Mouse (Mus musculus) forelimb bud, embryonic 11.5 days (tissue): ENCODE measurements around the gene Rimklb.

Source experiments
- DNase-seq: peaks from one replicate; pipeline ENCODE4 v3.0.0-alpha.2; 2012; ENCODE audit warnings: low read depth, low spot score

The Rimklb gene

DNA sequence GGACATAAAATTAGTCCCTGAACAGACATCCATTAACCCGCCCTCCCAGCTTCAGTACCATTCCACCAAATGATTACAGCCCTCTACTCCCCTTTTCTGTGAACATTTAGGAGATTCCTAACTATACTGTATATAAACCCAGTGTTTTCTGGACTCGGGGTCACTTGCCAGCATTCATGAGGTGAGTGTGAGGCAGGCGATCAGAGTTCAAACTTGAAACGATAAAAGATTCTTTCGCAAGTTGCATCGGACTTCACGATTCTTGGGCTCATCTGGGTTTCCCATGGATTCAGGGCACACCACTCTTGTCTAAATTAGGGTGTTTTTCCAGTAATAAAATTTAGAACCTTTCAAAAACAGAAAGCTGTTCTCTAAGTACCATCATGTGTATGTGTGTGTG is 71.1 kb downstream of the Rimklb start:
- DNase-seq: no peak

GRCm38 (mm10) chr6:122417015-122417414 is 81.5 kb downstream of the Rimklb start:
- DNase-seq: no peak

GRCm38 (mm10) chr6:122416347-122416746 is 82.2 kb downstream of the Rimklb start:
- DNase-seq: peak; percentile 59

GRCm38 (mm10) chr6:122411281-122411680 is 87.3 kb downstream of the Rimklb start:
- DNase-seq: no peak

- peak; percentile 68 for DNase-seq
Measured at GRCm38 (mm10) chr6:122402240-122402639, 96.3 kb downstream of the Rimklb start.

DNA sequence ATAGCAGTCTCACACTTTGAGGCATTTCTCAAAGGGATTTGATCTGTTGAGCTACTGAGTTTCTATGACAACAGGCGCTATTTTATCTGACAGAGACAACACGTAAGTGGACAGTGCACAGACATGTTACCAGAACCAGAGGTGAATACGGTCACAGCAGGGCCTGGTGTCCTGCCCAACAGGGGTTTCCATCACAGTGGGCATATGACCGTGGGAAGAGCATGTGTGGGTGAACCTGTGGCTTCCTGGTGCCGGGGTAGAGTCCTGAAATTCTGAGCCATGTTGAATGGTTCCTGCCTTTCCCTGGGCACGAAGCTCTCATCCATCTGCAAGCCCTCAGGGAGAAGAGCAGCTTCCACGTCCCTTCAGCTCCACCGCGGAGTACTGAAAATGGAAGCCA is 98.3 kb downstream of the Rimklb start:
- DNase-seq: no peak
